Mouse (Mus musculus) left cerebral cortex, postnatal 4 days (tissue): ENCODE results near the gene Cap1. TPM values are rescaled to one million over a fixed set of nuclear protein-coding genes. Genes with fewer than 3 reads are reported as not detected.
A peak's percentile ranks its signal among the peaks of the same experiment; 100 is the strongest.
"Not testable (repeated sequence)": the region's sequence is repeated elsewhere in the genome, so short reads cannot be mapped to it uniquely, and the experiment has no call there.

Experiments
- DNase-seq: peaks from one replicate; pipeline ENCODE4 v3.0.0-alpha.2; 2022
- intact Hi-C: fragments of 180-260 bp; cut with DNase I; formaldehyde crosslinking; loops from one replicate; pipeline ENCODE4 v1.15.1; 2025
- total RNA-seq, 2 experiments: library from RNA; stranded (reverse); gene quantifications; 2 replicates each; pipeline ENCODE4 v1.2.3; 2021

Gene Cap1
- total RNA-seq, 2 experiments from 2014 or later, result 174 to 186 TPM

GRCm38 (mm10) chr4:122848150-122848621 is 37.7 kb downstream of the Cap1 start:
- intact Hi-C loops, result no loop called here
- peak; percentile 18 for DNase-seq

GRCm38 (mm10) chr4:122838416-122838815 is 47.4 kb downstream of the Cap1 start:
- intact Hi-C loops, result no loop called here
- no peak for DNase-seq

GRCm38 (mm10) chr4:122837994-122838393 is 47.9 kb downstream of the Cap1 start:
- DNase-seq, result no peak
- intact Hi-C loops, result no loop called here

GRCm38 (mm10) chr4:122837180-122837730 is 48.6 kb downstream of the Cap1 start:
- intact Hi-C loops, result no loop called here
- no peak for DNase-seq

GRCm38 (mm10) chr4:122836403-122836775 is 49.5 kb downstream of the Cap1 start:
- intact Hi-C loops, result no loop called here
- no peak for DNase-seq

- DNase-seq, result peak; percentile 95
- intact Hi-C loops, result no loop called here
Measured at GRCm38 (mm10) chr4:122835530-122836402, 50.1 kb downstream of the Cap1 start, which contains the start of gene Ppt1. Gene Ppt1 (plus strand): TSS chr4:122836242.

- intact Hi-C loops, result no loop called here
- no peak for DNase-seq
Measured at GRCm38 (mm10) chr4:122831888-122832287, 54.0 kb downstream of the Cap1 start.

GRCm38 (mm10) chr4:122829339-122829738 is 56.5 kb downstream of the Cap1 start:
- DNase-seq, result no peak
- intact Hi-C loops, result no loop called here

- intact Hi-C loops, result no loop called here
- no peak for DNase-seq
Measured at GRCm38 (mm10) chr4:122827651-122828050, 58.2 kb downstream of the Cap1 start.

GRCm38 (mm10) chr4:122820941-122821340 is 64.9 kb downstream of the Cap1 start:
- DNase-seq, intact Hi-C loops: not testable (repeated sequence)

GRCm38 (mm10) chr4:122816202-122816601 is 69.7 kb downstream of the Cap1 start:
- DNase-seq, result no peak
- intact Hi-C loops, result no loop called here

GRCm38 (mm10) chr4:122811824-122812223 is 74.0 kb downstream of the Cap1 start:
- intact Hi-C loops, result no loop called here
- DNase-seq, result no peak

- intact Hi-C loops, result no loop called here
- no peak for DNase-seq
Measured at GRCm38 (mm10) chr4:122811180-122811579, 74.7 kb downstream of the Cap1 start.

Other genes with a start within 250 kb of the Cap1 start
- gene 9530002B09Rik, start 196.8 kb downstream of the Cap1 start, total RNA-seq, result not detected
- gene Ppt1, start 49.8 kb downstream of the Cap1 start, total RNA-seq, result 10 to 100 TPM; 48.2 to 52.9 TPM
- gene Mfsd2a, start 75.1 kb upstream of the Cap1 start, total RNA-seq, result 10 to 100 TPM; 35.4 TPM
- gene Mycl, start 109.6 kb upstream of the Cap1 start, total RNA-seq, result 10 to 100 TPM; 60.5 to 66.1 TPM
- 10 to 100 TPM; 29.9 to 30.5 TPM for gene Trit1, start 130.5 kb upstream of the Cap1 start, total RNA-seq
- gene Bmp8b, start 219.1 kb upstream of the Cap1 start, total RNA-seq, result under 1 TPM; 0.34 to 0.82 TPM
- under 1 TPM in 1 of 2 experiments, not detected in 1; 0.77 TPM for gene Oxct2b, start 230.2 kb upstream of the Cap1 start, total RNA-seq